Mouse (Mus musculus): ENCODE results near the gene Supt6.

- no peak for TF ChIP-seq CTCF (IDR thresholded peaks at IDR 0.05 in 2 of 3, conservative IDR thresholded peaks at IDR 0.05 in 1 of 3; ENCODE audit: control insufficient read depth in 1 of 3, insufficient read depth in 1 of 3, low read depth in 2 of 3, low read length in 3 of 3, poor library complexity in 1 of 3, severe bottlenecking in 1 of 3)
- no peak for TF ChIP-seq POLR2A (IDR thresholded peaks at IDR 0.05; ENCODE audit: control insufficient read depth in 1 of 2, insufficient read depth in 1 of 2, low read depth in 1 of 2, low read length in 2 of 2, poor library complexity in 1 of 2)
- TF ChIP-seq BHLHE40 (IDR thresholded peaks at IDR 0.05; ENCODE audit: borderline replicate concordance, low read depth, low read length): no peak
- no peak for TF ChIP-seq CHD2 (IDR thresholded peaks at IDR 0.05; ENCODE audit: low read length)
- no peak for TF ChIP-seq ZC3H11A (IDR thresholded peaks at IDR 0.05; ENCODE audit: low read depth, low read length)
- no peak for TF ChIP-seq MAFK (IDR thresholded peaks at IDR 0.05; ENCODE audit: borderline replicate concordance, low read depth, low read length)
- TF ChIP-seq E2F4 (IDR thresholded peaks at IDR 0.05; ENCODE audit: borderline replicate concordance, low read depth, low read length): no peak
- TF ChIP-seq EP300 (IDR thresholded peaks at IDR 0.05; ENCODE audit: low read depth in 1 of 2, low read length in 2 of 2): no peak
- no peak for TF ChIP-seq SIN3A (IDR thresholded peaks at IDR 0.05; ENCODE audit: low read length)
- no peak for TF ChIP-seq JUND (IDR thresholded peaks at IDR 0.05; ENCODE audit: low read depth, low read length)
- TF ChIP-seq RCOR1 (IDR thresholded peaks at IDR 0.05; ENCODE audit: low read depth, low read length): no peak
- TF ChIP-seq NELFE (IDR thresholded peaks at IDR 0.05; ENCODE audit: low read depth, low read length): no peak
These were observed 33.8 kb upstream of the Supt6 start for GRCm38 (mm10) chr11:78279586-78279985.
